Mouse (Mus musculus): ENCODE data around the gene Pim1.
A peak's percentile ranks its signal among the peaks of the same experiment; 100 is the strongest.
"Not testable (repeated sequence)": the region's sequence is repeated elsewhere in the genome, so short reads cannot be mapped to it uniquely, and the experiment has no call there.

Gene Pim1

GRCm38 (mm10) chr17:29490713-29491581, at the start of gene Pim1:
Gene Pim1 (plus strand): TSS chr17:29490753.
- DNase-seq = no peak

DNA sequence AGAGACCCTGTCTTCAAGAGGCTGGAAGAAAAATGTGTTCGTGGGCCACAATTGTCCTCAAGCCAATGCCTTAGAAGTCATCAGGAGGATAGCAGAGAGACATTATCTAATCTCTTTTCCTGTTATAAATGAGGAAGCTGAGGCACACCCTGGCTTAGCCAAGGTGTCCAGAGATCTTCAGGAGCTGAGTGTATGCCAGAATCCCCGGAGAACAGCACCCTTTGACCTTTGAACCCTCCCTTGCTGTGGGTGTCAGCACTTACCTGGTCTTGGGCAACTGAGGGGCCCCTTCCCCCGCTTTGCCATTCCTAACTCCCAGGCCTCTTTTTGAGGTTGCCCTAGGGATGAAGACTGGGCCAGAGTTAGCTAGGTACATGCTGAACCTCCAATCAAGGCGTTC, 49.0 kb upstream of the Pim1 start:
- no peak for DNase-seq

- no peak for DNase-seq
Measured at GRCm38 (mm10) chr17:29442131-29442557, 48.4 kb upstream of the Pim1 start.

DNA sequence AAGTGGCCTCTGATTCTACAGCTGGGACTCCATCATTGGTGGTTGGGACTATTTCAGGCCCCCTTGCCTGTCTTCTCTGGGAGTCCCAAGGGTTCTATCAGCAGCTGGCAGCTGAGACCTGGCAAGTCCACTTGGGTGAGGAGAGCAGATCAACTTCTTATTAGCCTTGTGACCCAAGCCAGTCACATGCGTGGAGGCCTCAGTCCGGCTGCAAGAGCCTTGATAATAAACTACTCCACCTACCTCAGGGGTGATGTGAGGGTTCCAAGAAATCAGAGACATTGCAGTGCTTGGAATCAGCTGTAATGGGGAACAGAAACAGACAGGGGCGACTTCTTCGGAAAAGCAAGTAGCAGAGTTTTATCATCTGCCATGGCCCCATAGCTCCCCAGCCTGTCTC, 46.8 kb upstream of the Pim1 start:
- no peak for DNase-seq

GRCm38 (mm10) chr17:29445072-29445471, 45.5 kb upstream of the Pim1 start:
- no peak for DNase-seq

DNA sequence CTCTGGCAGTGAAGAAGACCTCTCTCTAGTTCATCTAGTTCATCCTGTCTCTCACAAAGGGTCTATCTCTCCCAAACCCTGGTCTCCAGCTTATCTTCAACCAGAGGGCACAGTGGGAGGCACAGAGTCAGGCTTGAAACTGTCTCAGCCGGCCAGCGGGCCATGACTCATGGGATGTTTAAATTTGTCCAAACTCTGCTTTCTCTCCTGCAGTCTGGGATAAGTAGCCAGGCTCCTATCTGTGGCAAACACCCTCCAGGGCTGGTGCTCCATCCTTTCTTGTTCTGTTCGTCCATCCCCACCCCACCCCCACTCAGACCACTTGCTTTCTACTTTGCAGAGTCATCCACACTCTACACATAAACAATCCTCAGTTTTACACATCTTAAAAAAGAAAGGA, 43.2 kb upstream of the Pim1 start:
- DNase-seq = no peak

- DNase-seq = no peak
Measured at GRCm38 (mm10) chr17:29448055-29448454, 42.5 kb upstream of the Pim1 start.

DNA sequence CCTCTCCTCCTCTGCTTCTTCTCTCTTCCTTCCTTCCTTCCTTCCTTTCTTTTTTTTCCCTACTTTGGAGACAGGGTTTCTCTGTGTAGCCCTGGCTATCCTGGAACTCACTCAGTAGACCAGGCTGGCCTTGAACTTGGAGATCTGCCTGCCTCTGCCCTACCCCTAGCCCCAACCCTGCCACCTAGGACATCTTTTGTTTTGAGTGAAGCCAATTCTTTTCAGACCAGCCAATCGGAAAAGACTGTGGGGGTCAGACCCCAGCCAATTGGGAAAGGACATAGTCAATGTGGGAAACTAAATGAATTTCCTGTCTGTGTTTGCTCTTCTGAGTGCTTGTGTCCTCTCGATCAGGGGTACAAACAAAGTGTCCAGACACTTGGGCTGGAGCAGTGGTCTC, 42.0 kb upstream of the Pim1 start:
- DNase-seq = no peak

GRCm38 (mm10) chr17:29450899-29451840, 39.4 kb upstream of the Pim1 start:
- DNase-seq = peak; percentile 83

DNA sequence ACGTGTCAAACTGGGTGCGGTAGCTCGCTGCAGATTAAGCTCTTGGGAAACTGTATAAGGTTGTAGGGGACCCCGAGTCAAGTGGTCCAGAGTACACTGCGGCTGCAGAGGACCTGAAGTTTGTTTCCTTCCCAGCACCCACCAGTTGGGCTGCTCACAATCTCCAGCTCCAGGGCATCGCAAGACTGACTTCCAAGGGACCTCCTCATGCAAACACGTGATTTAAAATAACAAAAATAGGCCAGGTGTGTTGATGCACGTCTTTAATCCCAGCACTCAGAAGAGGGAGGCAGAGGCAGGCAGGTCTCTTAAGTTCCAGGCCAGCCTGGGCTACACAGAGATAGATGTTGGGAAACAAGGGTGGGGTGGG, 38.7 kb upstream of the Pim1 start:
- DNase-seq = no peak

DNA sequence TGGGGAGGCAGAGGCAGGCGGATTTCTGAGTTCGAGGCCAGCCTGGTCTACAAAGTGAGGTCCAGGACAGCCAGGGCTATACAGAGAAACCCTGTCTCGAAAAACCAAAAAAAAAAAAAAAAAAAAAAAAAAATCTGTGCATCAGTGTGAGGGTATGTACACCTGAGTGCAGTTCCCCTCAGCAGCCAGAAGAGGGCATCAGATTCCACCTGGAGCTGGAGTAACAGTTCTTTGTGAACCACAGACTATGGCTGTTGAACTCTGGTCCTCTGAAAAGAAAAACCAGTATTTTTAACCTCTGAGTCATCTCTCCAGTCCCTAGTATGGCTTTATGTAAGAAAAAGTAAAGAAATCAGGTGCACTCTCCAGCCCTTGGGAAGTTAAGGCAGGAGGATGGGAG, 36.4 kb upstream of the Pim1 start:
- DNase-seq = not testable (repeated sequence)

- DNase-seq = no peak
Measured at GRCm38 (mm10) chr17:29455411-29456120, 35.0 kb upstream of the Pim1 start.

DNA sequence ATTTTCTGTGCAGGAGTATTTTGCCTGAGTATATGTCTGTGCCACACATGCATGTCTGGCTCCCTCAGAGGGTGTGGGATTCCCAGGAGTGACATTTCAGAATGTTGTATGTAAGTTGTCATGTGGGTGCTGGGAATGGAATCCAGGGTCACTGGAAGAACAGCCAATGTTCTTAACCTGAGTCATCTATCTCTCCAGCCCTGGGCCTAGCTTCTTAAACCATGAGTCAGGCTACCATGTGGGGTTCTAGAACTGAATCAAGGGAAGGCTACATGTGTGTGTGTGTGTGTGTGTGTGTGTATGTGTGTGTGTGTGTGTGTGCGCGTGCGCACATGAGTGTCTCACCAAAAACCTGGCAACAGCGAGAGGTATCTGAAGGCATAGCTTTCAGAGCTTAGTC, 34.1 kb upstream of the Pim1 start:
- no peak for DNase-seq

DNA sequence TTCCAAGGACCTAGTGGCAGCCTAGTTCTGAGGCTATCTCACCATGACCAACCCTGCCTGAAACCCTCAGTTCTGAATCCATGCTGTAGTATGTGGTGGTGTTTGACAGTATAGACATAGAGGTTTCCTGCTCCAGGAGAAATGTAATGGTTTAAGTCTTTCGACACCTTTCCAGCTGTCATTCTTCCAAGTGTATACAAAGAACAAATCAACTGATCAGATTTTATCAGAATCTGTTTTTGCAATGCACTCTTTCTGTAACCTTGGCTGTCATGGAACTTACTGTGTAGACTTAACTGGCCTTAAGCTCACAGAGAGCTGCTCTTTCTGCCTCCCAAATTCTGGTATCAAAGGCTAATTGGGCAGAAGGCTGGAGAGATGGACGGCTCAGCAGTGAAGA, 33.6 kb upstream of the Pim1 start:
- no peak for DNase-seq

DNA sequence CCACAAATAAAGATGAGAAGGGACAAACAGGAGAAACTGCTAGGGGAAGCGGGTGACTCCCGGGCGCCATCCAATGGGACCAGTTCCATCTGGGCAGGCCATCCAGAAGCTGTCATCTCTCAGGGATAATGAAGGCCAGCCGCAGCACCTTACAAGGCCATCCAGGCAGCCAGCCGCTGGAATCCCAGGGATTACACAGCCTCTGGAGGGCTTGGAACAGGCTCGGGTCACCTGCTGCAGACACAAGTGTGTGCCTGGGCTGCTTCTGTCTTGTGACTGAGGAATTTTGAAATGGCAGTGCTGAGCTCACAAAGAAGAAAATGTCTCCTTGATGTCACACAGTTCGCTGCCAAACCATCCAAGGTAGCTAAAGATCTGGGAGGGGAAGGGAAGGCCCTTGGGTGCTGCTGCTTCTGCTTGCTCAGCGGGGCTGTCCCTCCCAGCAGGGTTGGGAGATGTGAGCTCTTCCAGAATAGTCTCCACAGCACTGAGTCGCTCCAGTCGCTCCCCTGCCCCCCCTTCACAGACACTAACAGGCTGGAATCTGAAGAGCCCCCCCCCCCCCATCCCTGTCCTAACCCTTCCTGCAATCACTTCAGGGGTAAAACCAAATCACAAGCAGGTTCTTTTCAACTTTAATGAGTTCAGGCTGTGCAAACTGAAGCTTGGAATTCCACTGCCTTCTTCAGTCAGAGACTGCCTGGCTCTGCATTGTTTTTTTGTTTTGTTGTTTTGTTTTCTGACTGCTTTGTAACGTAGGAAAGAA, 32.6 kb upstream of the Pim1 start:
- DNase-seq = no peak

- peak; percentile 79 for DNase-seq
Measured at GRCm38 (mm10) chr17:29459321-29460118, 31.0 kb upstream of the Pim1 start.

DNA sequence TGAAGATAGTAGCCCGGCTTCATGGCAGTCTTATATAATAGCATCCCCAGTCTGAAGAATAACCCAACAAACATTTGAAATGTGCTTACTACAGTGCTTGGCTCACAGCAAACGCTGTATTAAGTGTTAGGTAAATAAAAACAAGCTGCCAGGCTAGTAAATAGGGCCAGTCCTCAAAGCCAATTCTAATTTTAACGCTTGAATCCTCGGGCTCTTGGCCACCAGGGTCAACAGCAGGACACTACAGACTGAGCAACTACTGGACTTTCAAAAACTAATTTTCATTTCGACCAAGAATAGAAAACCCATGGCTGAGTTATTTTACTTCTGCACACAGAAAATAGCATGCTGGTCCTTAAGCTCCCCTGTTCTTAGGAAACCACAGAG, 30.4 kb upstream of the Pim1 start:
- DNase-seq = no peak

DNA sequence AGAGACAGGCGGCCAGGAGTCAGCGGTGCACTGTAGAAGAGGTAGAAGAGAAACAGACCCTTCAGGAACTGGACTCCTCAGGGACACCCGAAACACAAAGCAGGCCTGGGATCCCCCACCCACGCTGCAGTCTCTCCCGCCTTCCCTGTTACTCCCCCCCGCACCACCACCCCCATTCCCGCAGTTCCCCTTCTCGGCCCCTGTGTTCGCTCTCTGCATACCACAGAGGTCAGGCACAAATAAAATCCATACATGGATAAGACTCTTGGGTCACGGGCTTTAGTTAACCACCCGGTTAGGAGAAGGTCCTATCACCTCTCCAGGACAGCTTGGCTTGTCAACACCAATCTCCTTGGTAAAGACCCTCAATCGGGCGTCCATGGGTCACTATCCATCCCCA, 26.9 kb upstream of the Pim1 start:
- no peak for DNase-seq

GRCm38 (mm10) chr17:29464068-29464467, 26.5 kb upstream of the Pim1 start:
- no peak for DNase-seq

- DNase-seq = no peak
Measured at GRCm38 (mm10) chr17:29464519-29465140, 25.9 kb upstream of the Pim1 start.

- peak; percentile 47 for DNase-seq
Measured at GRCm38 (mm10) chr17:29465405-29466010, 25.0 kb upstream of the Pim1 start.

Data from kidney, adult 11 months (tissue).